Mouse (Mus musculus): ENCODE measurements around the gene B3gntl1.

DNA sequence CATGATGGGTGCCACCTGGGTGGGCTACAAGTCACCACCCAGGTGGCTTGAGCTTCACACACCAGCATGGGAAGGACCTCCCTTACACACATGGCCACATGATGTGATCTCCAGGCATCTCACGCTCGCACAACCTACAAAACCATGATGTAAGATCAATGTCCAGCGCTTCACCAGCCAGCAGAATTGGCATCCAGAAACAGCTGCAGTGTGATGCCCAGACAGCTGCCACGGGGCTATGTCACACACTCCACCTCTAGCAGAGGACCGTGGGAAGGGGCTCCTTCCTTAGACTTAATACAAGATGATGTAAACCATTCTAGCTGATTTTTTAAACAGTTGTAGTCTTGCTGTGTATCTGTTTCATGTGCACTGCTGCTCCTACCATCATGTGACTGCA lies 45.4 kb downstream of the B3gntl1 start:
- TF ChIP-seq CTCF (IDR thresholded peaks at IDR 0.05; ENCODE audit: borderline replicate concordance, insufficient read depth, low read depth, low read length) (no peak), POLR2A (IDR thresholded peaks at IDR 0.05; ENCODE audit: borderline replicate concordance, insufficient read depth, low read length) (no peak)
